Mouse (Mus musculus) kidney, postnatal 4 days (tissue): Measurements from ENCODE around the gene Cdk14.
A peak's percentile ranks its signal among the peaks of the same experiment; 100 is the strongest.

Experiments
- DNase-seq, 2 experiments: peaks; one replicate each; pipeline ENCODE4 v3.0.0; 2021; ENCODE audit warnings: mixed read lengths in 2 of 2

The Cdk14 gene

GRCm38 (mm10) chr5:4758331-4759080 lies 661.6 kb downstream of the Cdk14 start:
- no peak for DNase-seq

GRCm38 (mm10) chr5:4757902-4758301 lies 662.2 kb downstream of the Cdk14 start, which contains the start of gene Fzd1:
Gene Fzd1 (minus strand): TSS chr5:4758035.
- DNase-seq: peak; percentile 94 to 97

GRCm38 (mm10) chr5:4756871-4757711 lies 663.0 kb downstream of the Cdk14 start:
- DNase-seq: peak; percentile 78 to 88

GRCm38 (mm10) chr5:4756001-4756681 lies 664.0 kb downstream of the Cdk14 start:
- peak; percentile 60 to 72 for DNase-seq

GRCm38 (mm10) chr5:4755326-4755725 lies 664.8 kb downstream of the Cdk14 start:
- DNase-seq: no peak

GRCm38 (mm10) chr5:4754701-4755281 lies 665.3 kb downstream of the Cdk14 start:
- peak; percentile 49 to 62 for DNase-seq
